Mouse (Mus musculus): Measurements from ENCODE around the gene Pde10a. TPM values are rescaled to one million over a fixed set of nuclear protein-coding genes. Genes with fewer than 3 reads are reported as not detected.

The Pde10a gene
- polyA plus RNA-seq, 1 experiment, result 0.34 TPM

DNA sequence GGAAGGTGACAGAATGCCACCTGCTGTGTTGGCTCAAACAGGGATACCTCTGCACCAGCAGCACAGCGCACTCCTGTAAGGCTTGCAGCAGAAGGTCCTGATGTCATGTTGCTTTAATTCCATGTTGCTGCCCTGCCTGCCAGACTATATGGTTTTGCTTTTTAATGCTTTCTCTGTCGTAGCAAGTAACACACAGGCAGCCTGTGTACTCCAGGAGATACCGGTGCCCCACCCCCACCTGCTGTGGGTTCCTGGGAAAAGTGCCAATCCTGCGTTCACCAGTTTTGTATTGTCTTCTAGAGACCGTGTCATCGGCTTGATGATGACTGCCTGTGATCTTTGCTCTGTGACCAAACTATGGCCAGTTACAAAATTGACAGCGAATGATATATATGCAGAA is 449.3 kb downstream of the Pde10a start:
- Histone ChIP-seq H3K27me3 (ENCODE audit: control insufficient read depth, insufficient read depth, insufficient read length) (no peaks in the 10 kb centered on the region), H3ac (ENCODE audit: control insufficient read depth, insufficient read length) (no peak overlapping the region), H3K4me2 (ENCODE audit: low read depth) (no peak overlapping the region), H3K36me3 (ENCODE audit: control insufficient read depth, insufficient read depth) (no peaks in the 10 kb centered on the region), H3K79me2 (ENCODE audit: control insufficient read depth, insufficient read depth) (no peaks in the 10 kb centered on the region), H3K4me3 (no peak overlapping the region)
- TF ChIP-seq MYOG (IDR thresholded peaks at IDR 0.05; ENCODE audit: control insufficient read depth in 1 of 3, insufficient read depth in 1 of 3, insufficient read length in 2 of 3, low read depth in 2 of 3), result no peak
- no peak for TF ChIP-seq USF1 (IDR thresholded peaks at IDR 0.05; ENCODE audit: low read depth)
- TF ChIP-seq E2F4 (IDR thresholded peaks at IDR 0.05; ENCODE audit: insufficient read depth), result no peak
- no peak for TF ChIP-seq MAX (IDR thresholded peaks at IDR 0.05; ENCODE audit: low read depth)
- no peak for TF ChIP-seq CEBPB (IDR thresholded peaks at IDR 0.05; ENCODE audit: insufficient read depth, poor library complexity, severe bottlenecking)
- no peak for TF ChIP-seq POLR2A (IDR thresholded peaks at IDR 0.05; ENCODE audit: insufficient read length, low read depth)
- no peak for TF ChIP-seq TCF12 (IDR thresholded peaks at IDR 0.05; ENCODE audit: insufficient read depth, poor library complexity, severe bottlenecking)
- TF ChIP-seq REST (IDR thresholded peaks at IDR 0.05; ENCODE audit: insufficient read depth, insufficient read length), result no peak
- no peak for TF ChIP-seq MYOD1 (IDR thresholded peaks at IDR 0.05; ENCODE audit: control insufficient read depth in 1 of 3, insufficient read length in 2 of 3, low read depth in 2 of 3)
- no peak for TF ChIP-seq POLR2AphosphoS2 (IDR thresholded peaks at IDR 0.05; ENCODE audit: insufficient read length, low read depth)
- TF ChIP-seq SRF (IDR thresholded peaks at IDR 0.05; ENCODE audit: control insufficient read depth, insufficient read length, low read depth), result no peak
- no peak for TF ChIP-seq TCF3 (IDR thresholded peaks at IDR 0.05; ENCODE audit: insufficient read length, low read depth)

DNA sequence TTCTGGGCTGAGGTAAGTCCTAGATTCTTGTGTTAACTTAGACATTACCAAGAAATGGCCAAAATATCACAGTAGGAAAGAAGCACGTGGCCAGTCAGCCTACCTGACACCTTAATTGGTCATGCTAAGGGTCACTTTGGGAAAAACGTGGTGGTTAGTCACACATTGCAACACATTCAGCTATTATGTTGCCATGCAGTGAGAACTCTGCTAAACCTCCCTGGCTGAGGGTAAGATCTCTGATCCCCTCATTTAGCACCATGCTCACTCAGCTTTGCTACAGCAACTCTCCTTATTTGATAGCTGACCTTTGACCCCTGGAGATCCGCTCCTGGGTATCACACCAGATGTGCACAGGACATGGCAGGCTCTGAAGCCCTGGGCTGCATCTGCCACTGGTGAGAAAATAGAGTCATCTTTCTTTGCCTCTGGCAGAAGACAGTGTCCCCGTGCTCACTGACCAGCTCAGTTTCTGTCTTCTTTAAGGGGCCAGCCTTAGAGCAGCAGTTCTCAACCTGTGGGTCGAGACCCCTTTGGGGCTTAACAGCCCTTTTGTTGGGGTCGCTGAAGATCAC is 449.7 kb downstream of the Pde10a start:
- H3K36me3 ChIP-seq (ENCODE audit: control insufficient read depth, insufficient read depth), result no peaks in the 10 kb centered on the region
- H3K27me3 ChIP-seq (ENCODE audit: control insufficient read depth, insufficient read depth, insufficient read length), result no peaks in the 10 kb centered on the region
- H3K79me2 ChIP-seq (ENCODE audit: control insufficient read depth, insufficient read depth), result no peaks in the 10 kb centered on the region
- TF ChIP-seq MYOD1 (IDR thresholded peaks at IDR 0.05; ENCODE audit: control insufficient read depth in 1 of 3, insufficient read length in 2 of 3, low read depth in 2 of 3) (no peak), E2F4 (IDR thresholded peaks at IDR 0.05; ENCODE audit: insufficient read depth) (no peak), CEBPB (IDR thresholded peaks at IDR 0.05; ENCODE audit: insufficient read depth, poor library complexity, severe bottlenecking) (no peak), POLR2A (IDR thresholded peaks at IDR 0.05; ENCODE audit: insufficient read length, low read depth) (no peak), TCF3 (IDR thresholded peaks at IDR 0.05; ENCODE audit: insufficient read length, low read depth) (no peak), MYOG (IDR thresholded peaks at IDR 0.05; ENCODE audit: control insufficient read depth in 1 of 3, insufficient read depth in 1 of 3, insufficient read length in 2 of 3, low read depth in 2 of 3) (no peak), SRF (IDR thresholded peaks at IDR 0.05; ENCODE audit: control insufficient read depth, insufficient read length, low read depth) (no peak), REST (IDR thresholded peaks at IDR 0.05; ENCODE audit: insufficient read depth, insufficient read length) (no peak), USF1 (IDR thresholded peaks at IDR 0.05; ENCODE audit: low read depth) (no peak), POLR2AphosphoS2 (IDR thresholded peaks at IDR 0.05; ENCODE audit: insufficient read length, low read depth) (no peak), TCF12 (IDR thresholded peaks at IDR 0.05; ENCODE audit: insufficient read depth, poor library complexity, severe bottlenecking) (no peak)
- no peak overlapping the region for H3K4me3 ChIP-seq
- H3ac ChIP-seq (ENCODE audit: control insufficient read depth, insufficient read length), result no peak overlapping the region
- H3K4me2 ChIP-seq (ENCODE audit: low read depth), result no peak overlapping the region

DNA sequence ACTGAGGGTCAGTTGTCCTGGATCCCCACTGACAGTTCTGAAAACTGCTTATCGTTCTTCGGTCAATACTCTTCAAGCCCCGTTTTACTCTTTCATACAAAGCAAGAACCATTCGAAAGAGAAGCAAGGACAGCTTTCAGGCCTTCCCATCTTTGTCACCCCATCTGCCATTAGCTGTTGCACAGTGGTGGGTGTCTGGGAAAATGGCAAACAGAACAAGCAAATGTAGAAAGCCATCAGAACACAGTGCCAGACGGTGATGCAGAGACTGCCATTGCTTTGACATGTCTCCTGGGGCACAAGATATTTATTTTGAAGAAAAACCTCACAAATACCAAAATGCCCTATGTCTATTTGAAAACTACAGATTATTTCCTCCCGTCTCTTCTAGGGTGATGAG is 451.6 kb downstream of the Pde10a start:
- Histone ChIP-seq H3K36me3 (ENCODE audit: control insufficient read depth, insufficient read depth) (no peaks in the 10 kb centered on the region), H3K4me2 (ENCODE audit: low read depth) (no peak overlapping the region), H3ac (ENCODE audit: control insufficient read depth, insufficient read length) (no peak overlapping the region), H3K79me2 (ENCODE audit: control insufficient read depth, insufficient read depth) (no peaks in the 10 kb centered on the region), H3K4me3 (no peak overlapping the region), H3K27me3 (ENCODE audit: control insufficient read depth, insufficient read depth, insufficient read length) (no peaks in the 10 kb centered on the region)
- TF ChIP-seq MAX (IDR thresholded peaks at IDR 0.05; ENCODE audit: low read depth) (no peak), MYOD1 (IDR thresholded peaks at IDR 0.05; ENCODE audit: control insufficient read depth in 1 of 3, insufficient read length in 2 of 3, low read depth in 2 of 3) (no peak), SRF (IDR thresholded peaks at IDR 0.05; ENCODE audit: control insufficient read depth, insufficient read length, low read depth) (no peak), POLR2A (IDR thresholded peaks at IDR 0.05; ENCODE audit: insufficient read length, low read depth) (no peak), TCF3 (IDR thresholded peaks at IDR 0.05; ENCODE audit: insufficient read length, low read depth) (no peak), E2F4 (IDR thresholded peaks at IDR 0.05; ENCODE audit: insufficient read depth) (no peak), POLR2AphosphoS2 (IDR thresholded peaks at IDR 0.05; ENCODE audit: insufficient read length, low read depth) (no peak), MYOG (IDR thresholded peaks at IDR 0.05; ENCODE audit: control insufficient read depth in 1 of 3, insufficient read depth in 1 of 3, insufficient read length in 2 of 3, low read depth in 2 of 3) (no peak), USF1 (IDR thresholded peaks at IDR 0.05; ENCODE audit: low read depth) (no peak), CEBPB (IDR thresholded peaks at IDR 0.05; ENCODE audit: insufficient read depth, poor library complexity, severe bottlenecking) (no peak), REST (IDR thresholded peaks at IDR 0.05; ENCODE audit: insufficient read depth, insufficient read length) (no peak), TCF12 (IDR thresholded peaks at IDR 0.05; ENCODE audit: insufficient read depth, poor library complexity, severe bottlenecking) (no peak)

DNA sequence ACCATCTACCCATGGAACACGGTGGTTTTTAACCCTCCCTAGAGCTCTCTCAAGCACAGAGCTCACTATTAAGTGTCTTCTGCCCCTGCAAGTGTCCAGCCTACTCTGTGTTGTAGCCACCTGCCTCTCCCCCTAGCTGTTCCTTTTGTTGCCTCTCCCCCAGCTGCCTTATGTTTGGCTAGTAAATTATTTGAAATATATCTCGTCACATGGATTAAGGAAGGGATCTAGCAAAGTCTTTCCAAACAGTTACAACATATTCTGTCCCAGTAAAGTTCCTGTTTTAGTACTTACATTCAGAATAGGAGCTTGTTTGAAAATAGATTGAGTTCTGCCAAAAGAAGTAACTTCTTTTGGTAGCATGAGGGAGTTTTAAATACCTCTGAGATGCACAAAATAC is 452.1 kb downstream of the Pde10a start:
- H3K4me2 ChIP-seq (ENCODE audit: low read depth), result no peak overlapping the region
- no peaks in the 10 kb centered on the region for H3K36me3 ChIP-seq (ENCODE audit: control insufficient read depth, insufficient read depth)
- TF ChIP-seq USF1 (IDR thresholded peaks at IDR 0.05; ENCODE audit: low read depth) (no peak), MAX (IDR thresholded peaks at IDR 0.05; ENCODE audit: low read depth) (no peak), CEBPB (IDR thresholded peaks at IDR 0.05; ENCODE audit: insufficient read depth, poor library complexity, severe bottlenecking) (no peak), E2F4 (IDR thresholded peaks at IDR 0.05; ENCODE audit: insufficient read depth) (no peak), POLR2A (IDR thresholded peaks at IDR 0.05; ENCODE audit: insufficient read length, low read depth) (no peak)
- H3K79me2 ChIP-seq (ENCODE audit: control insufficient read depth, insufficient read depth), result no peaks in the 10 kb centered on the region
- H3K27me3 ChIP-seq (ENCODE audit: control insufficient read depth, insufficient read depth, insufficient read length), result no peaks in the 10 kb centered on the region
- H3K4me3 ChIP-seq, result no peak overlapping the region
- H3ac ChIP-seq (ENCODE audit: control insufficient read depth, insufficient read length), result no peak overlapping the region

DNA sequence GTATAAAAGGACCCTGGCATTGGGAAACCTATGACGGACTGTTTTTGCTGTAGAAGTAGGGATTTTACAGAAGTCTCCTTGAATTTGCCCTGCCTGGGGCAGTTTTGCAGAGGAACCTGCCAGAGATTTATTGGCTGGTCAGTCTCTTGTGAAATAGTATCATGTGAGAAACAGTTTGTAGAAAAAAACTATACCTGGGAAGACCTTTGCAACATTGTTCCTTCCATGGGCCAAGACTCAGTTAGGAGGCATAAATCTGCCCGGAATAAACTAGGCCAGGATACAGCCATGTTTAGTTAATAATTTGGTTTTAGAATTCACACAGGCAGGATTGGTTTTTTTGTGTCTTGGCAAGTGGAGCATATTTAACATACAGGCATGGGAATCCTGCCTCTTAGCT is 458.4 kb downstream of the Pde10a start:
- H3K36me3 ChIP-seq (ENCODE audit: control insufficient read depth, insufficient read depth), result no peaks in the 10 kb centered on the region
- H3ac ChIP-seq (ENCODE audit: control insufficient read depth, insufficient read length), result no peak overlapping the region
- H3K4me3 ChIP-seq, result no peak overlapping the region
- H3K27me3 ChIP-seq (ENCODE audit: control insufficient read depth, insufficient read depth, insufficient read length), result no peaks in the 10 kb centered on the region
- H3K79me2 ChIP-seq (ENCODE audit: control insufficient read depth, insufficient read depth), result no peaks in the 10 kb centered on the region
- TF ChIP-seq POLR2A (IDR thresholded peaks at IDR 0.05; ENCODE audit: insufficient read length, low read depth) (no peak), CEBPB (IDR thresholded peaks at IDR 0.05; ENCODE audit: insufficient read depth, poor library complexity, severe bottlenecking) (no peak), TCF12 (IDR thresholded peaks at IDR 0.05; ENCODE audit: insufficient read depth, poor library complexity, severe bottlenecking) (no peak), POLR2AphosphoS2 (IDR thresholded peaks at IDR 0.05; ENCODE audit: insufficient read length, low read depth) (no peak), MAX (IDR thresholded peaks at IDR 0.05; ENCODE audit: low read depth) (no peak), TCF3 (IDR thresholded peaks at IDR 0.05; ENCODE audit: insufficient read length, low read depth) (no peak), MYOG (IDR thresholded peaks at IDR 0.05; ENCODE audit: control insufficient read depth in 1 of 3, insufficient read depth in 1 of 3, insufficient read length in 2 of 3, low read depth in 2 of 3) (no peak), USF1 (IDR thresholded peaks at IDR 0.05; ENCODE audit: low read depth) (no peak), MYOD1 (IDR thresholded peaks at IDR 0.05; ENCODE audit: control insufficient read depth in 1 of 3, insufficient read length in 2 of 3, low read depth in 2 of 3) (no peak), SRF (IDR thresholded peaks at IDR 0.05; ENCODE audit: control insufficient read depth, insufficient read length, low read depth) (no peak), E2F4 (IDR thresholded peaks at IDR 0.05; ENCODE audit: insufficient read depth) (no peak), REST (IDR thresholded peaks at IDR 0.05; ENCODE audit: insufficient read depth, insufficient read length) (no peak)
- no peak overlapping the region for H3K4me2 ChIP-seq (ENCODE audit: low read depth)

Data from myocyte (in vitro differentiated cells).